In the genomic region with DNA sequence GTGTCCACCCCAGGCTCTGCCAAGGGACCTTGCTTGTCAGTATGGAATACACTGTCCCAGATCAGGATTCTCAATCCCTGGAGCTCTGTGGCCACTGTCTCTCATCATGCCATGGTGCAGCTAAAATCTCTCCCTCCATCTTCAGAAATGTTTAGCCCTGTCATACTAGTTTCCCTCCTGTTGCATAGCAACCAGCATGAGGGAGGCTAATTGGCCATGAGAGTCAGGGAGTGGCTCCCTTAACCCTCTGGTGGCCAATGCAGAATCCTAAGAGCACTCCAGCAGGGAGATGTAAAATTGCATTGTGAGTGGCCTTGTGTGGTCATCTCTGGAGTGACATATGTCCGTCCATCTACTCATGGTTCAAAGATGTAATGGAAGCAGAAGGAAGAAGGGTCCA, we compare ENCODE assay signal across 28 mouse cellular contexts.
A peak's percentile ranks its signal among the peaks of the same experiment; 100 is the strongest.
DNase-seq lines count a peak whose midpoint lies in the region; ATAC-seq and TF ChIP-seq lines count a peak whose summit lies in the region.
"Had no signal": no experiment of that assay in that cellular context is flagged by ENCODE, and none has a peak within 500 bp of the region (broad histone marks: within the 10 kb centered on the region; RNA-seq: fewer than 3 reads in every experiment).

No protein-coding gene starts in this region.

- no peak overlapping the region for H3K9ac ChIP-seq in embryonic facial prominence, embryonic 11.5 days (replicated peaks; ENCODE audit: low read length)
- no peak overlapping the region for H3K9ac ChIP-seq in midbrain, postnatal 0 days (replicated peaks; ENCODE audit: low read length, poor library complexity, severe bottlenecking)
- H3K9ac ChIP-seq in midbrain, embryonic 11.5 days (ENCODE audit: low read length) = no peak overlapping the region
- no peak overlapping the region for H3K9ac ChIP-seq in ES-E14 (ENCODE audit: insufficient read depth, low read depth, low read length, poor library complexity, severe bottlenecking)
- H3K9ac ChIP-seq: embryonic facial prominence, embryonic 13.5 days; embryonic facial prominence, embryonic 15.5 days; forebrain, embryonic 12.5 days; forebrain, embryonic 15.5 days; forebrain, postnatal 0 days had no signal

- H3K27ac ChIP-seq in embryonic facial prominence, embryonic 11.5 days (replicated peaks; ENCODE audit: low read depth, low read length) = no peak overlapping the region
- H3K27ac ChIP-seq in embryonic facial prominence, embryonic 10.5 days (replicated peaks) = no peak overlapping the region
- no peak overlapping the region for H3K27ac ChIP-seq in midbrain, postnatal 0 days (ENCODE audit: low read depth, low read length)
- no peak overlapping the region for H3K27ac ChIP-seq in midbrain, embryonic 11.5 days (ENCODE audit: low read depth, low read length)
- no peak overlapping the region for H3K27ac ChIP-seq in ES-E14 (ENCODE audit: insufficient read depth, low read depth, low read length, poor library complexity, severe bottlenecking)
- H3K27ac ChIP-seq: embryonic facial prominence, embryonic 13.5 days; embryonic facial prominence, embryonic 15.5 days; forebrain, embryonic 10.5 days; forebrain, embryonic 12.5 days; forebrain, embryonic 15.5 days had no signal

- H3K36me3 ChIP-seq in embryonic facial prominence, embryonic 11.5 days (replicated peaks; ENCODE audit: control insufficient read depth, insufficient read depth, low read depth, low read length) = no peaks in the 10 kb centered on the region
- no peaks in the 10 kb centered on the region for H3K36me3 ChIP-seq in embryonic facial prominence, embryonic 10.5 days (replicated peaks)
- H3K36me3 ChIP-seq in midbrain, postnatal 0 days (ENCODE audit: insufficient read depth, low read length) = no peaks in the 10 kb centered on the region
- no peaks in the 10 kb centered on the region for H3K36me3 ChIP-seq in midbrain, embryonic 11.5 days (ENCODE audit: control insufficient read depth, insufficient read depth, low read length)
- no peaks in the 10 kb centered on the region for H3K36me3 ChIP-seq in ES-E14 (ENCODE audit: control insufficient read depth, insufficient read depth, low read length, poor library complexity, severe bottlenecking)
- H3K36me3 ChIP-seq: embryonic facial prominence, embryonic 13.5 days; embryonic facial prominence, embryonic 15.5 days; forebrain, embryonic 10.5 days; forebrain, embryonic 12.5 days; forebrain, embryonic 15.5 days had no signal

- no peak for ATAC-seq in embryonic facial prominence, embryonic 11.5 days (replicated peaks; ENCODE audit: insufficient number of reproducible peaks, low FRiP score, low TSS enrichment, low read depth)
- no peak for ATAC-seq in midbrain, postnatal 0 days (ENCODE audit: low FRiP score)
- no peak for ATAC-seq in midbrain, embryonic 11.5 days (ENCODE audit: low FRiP score)
- ATAC-seq: CD4-positive, CD25-positive, alpha-beta regulatory T cell, adult 4 months; forebrain, embryonic 15.5 days; forebrain, postnatal 0 days; Patski had no signal

- TF ChIP-seq CTCF in midbrain, postnatal 0 days (IDR thresholded peaks at IDR 0.05) = peak; percentile 21; the same call in 1 of the 2 replicates

- H3K4me1 ChIP-seq in embryonic facial prominence, embryonic 11.5 days (ENCODE audit: control insufficient read depth, insufficient read depth, low read length) = peaks cover 3% of the 10 kb centered on the region; the same call in 1 of the 2 replicates
- peaks cover 43% of the 10 kb centered on the region for H3K4me1 ChIP-seq in embryonic facial prominence, embryonic 10.5 days
- H3K4me1 ChIP-seq in midbrain, postnatal 0 days (ENCODE audit: insufficient read depth, low read length) = no peaks in the 10 kb centered on the region
- no peaks in the 10 kb centered on the region for H3K4me1 ChIP-seq in midbrain, embryonic 11.5 days (ENCODE audit: control insufficient read depth, insufficient read depth, low read length)
- H3K4me1 ChIP-seq in ES-E14 (ENCODE audit: control insufficient read depth in 2 of 2, insufficient read depth in 2 of 2, low read length in 2 of 2, poor library complexity in 1 of 2) = peaks cover 21 to 22% of the 10 kb centered on the region in 2 experiments
- H3K4me1 ChIP-seq: forebrain, embryonic 12.5 days; forebrain, embryonic 15.5 days had no signal

- in situ Hi-C loops in ES-E14 (cut with MboI; ENCODE audit: low sequenced_read_pairs in 2 of 2, unreplicated experiment in 2 of 2) = no loop called here

- no peaks in the 10 kb centered on the region for H3K27me3 ChIP-seq in embryonic facial prominence, embryonic 11.5 days (ENCODE audit: control insufficient read depth, insufficient read depth, low read length)
- H3K27me3 ChIP-seq in embryonic facial prominence, embryonic 10.5 days (replicated peaks; ENCODE audit: low read depth, poor library complexity, severe bottlenecking) = no peaks in the 10 kb centered on the region
- peaks cover 16% of the 10 kb centered on the region; the same call in 1 of the 2 replicates for H3K27me3 ChIP-seq in midbrain, postnatal 0 days (ENCODE audit: insufficient read depth, low read length)
- H3K27me3 ChIP-seq in midbrain, embryonic 11.5 days (ENCODE audit: control insufficient read depth, insufficient read depth, low read length) = no peaks in the 10 kb centered on the region; the same call in none of the 2 replicates
- H3K27me3 ChIP-seq: CH12.LX; embryonic facial prominence, embryonic 13.5 days; embryonic facial prominence, embryonic 15.5 days; forebrain, embryonic 15.5 days had no signal

- no peak overlapping the region for H3K4me3 ChIP-seq in embryonic facial prominence, embryonic 11.5 days (ENCODE audit: low read depth, low read length)
- no peak overlapping the region for H3K4me3 ChIP-seq in embryonic facial prominence, embryonic 10.5 days
- H3K4me3 ChIP-seq in midbrain, postnatal 0 days (ENCODE audit: low read depth, low read length) = no peak overlapping the region
- no peak overlapping the region for H3K4me3 ChIP-seq in midbrain, embryonic 11.5 days (ENCODE audit: low read depth, low read length)
- H3K4me3 ChIP-seq in ES-E14 (ENCODE audit: insufficient read depth in 1 of 2, low read depth in 1 of 2, low read length in 2 of 2, poor library complexity in 1 of 2, severe bottlenecking in 1 of 2) = no peak overlapping the region
- H3K4me3 ChIP-seq: embryonic facial prominence, embryonic 13.5 days; embryonic facial prominence, embryonic 15.5 days; erythroblast, embryonic 14.5 days; forebrain, embryonic 10.5 days; forebrain, embryonic 12.5 days; forebrain, embryonic 15.5 days had no signal

- H3K9me3 ChIP-seq in embryonic facial prominence, embryonic 11.5 days (replicated peaks; ENCODE audit: control insufficient read depth, low read length) = no peaks in the 10 kb centered on the region
- H3K9me3 ChIP-seq in embryonic facial prominence, embryonic 10.5 days = no peaks in the 10 kb centered on the region
- no peaks in the 10 kb centered on the region for H3K9me3 ChIP-seq in midbrain, postnatal 0 days (ENCODE audit: low read length)
- H3K9me3 ChIP-seq in midbrain, embryonic 11.5 days (ENCODE audit: control insufficient read depth, low read length) = no peaks in the 10 kb centered on the region
- no peaks in the 10 kb centered on the region for H3K9me3 ChIP-seq in ES-E14 (ENCODE audit: control insufficient read depth, insufficient read depth, low read depth, low read length)
- H3K9me3 ChIP-seq: embryonic facial prominence, embryonic 13.5 days; embryonic facial prominence, embryonic 15.5 days; forebrain, embryonic 10.5 days; forebrain, embryonic 12.5 days; forebrain, embryonic 15.5 days had no signal

- DNase-seq in embryonic facial prominence, embryonic 11.5 days (ENCODE audit: low spot score) = peak; percentile 45
- DNase-seq in embryonic facial prominence, embryonic 10.5 days (ENCODE audit: low spot score) = no peak
- no peak for DNase-seq in midbrain, postnatal 0 days (ENCODE audit: low spot score)
- DNase-seq in midbrain, embryonic 11.5 days (ENCODE audit: low spot score, missing footprints) = no peak
- DNase-seq in ES-E14 (ENCODE audit: low read depth, low spot score) (no peak), R1 (ENCODE audit: low read depth, low spot score) (peak; percentile 67)
- no peak for DNase-seq in thymus, adult 18-20 months
- DNase-seq: adrenal gland, adult 2 months; adrenal gland, postnatal 10 days; adrenal gland, postnatal 25 days; B cell, adult 2 months; cerebellum, adult 11 months; cerebellum, adult 18-20 months; cerebellum, adult 8-10 months; cerebellum, adult 9-11 months; cerebellum, postnatal 14 days; cerebellum, postnatal 36 days; embryo, embryonic 11 days; forebrain, postnatal 0 days had no signal

- WGBS in embryonic facial prominence, embryonic 11.5 days = 84% methylated on average over 1 of the region's 1 CpGs
- WGBS in embryonic facial prominence, embryonic 10.5 days = 84% methylated on average over 1 of the region's 1 CpGs
- 87% methylated on average over 1 of the region's 1 CpGs for WGBS in midbrain, postnatal 0 days
- 83% methylated on average over 1 of the region's 1 CpGs for WGBS in midbrain, embryonic 11.5 days

- H3K4me2 ChIP-seq in embryonic facial prominence, embryonic 11.5 days (ENCODE audit: low read depth, low read length) = no peak overlapping the region
- no peak overlapping the region for H3K4me2 ChIP-seq in midbrain, postnatal 0 days (ENCODE audit: low read depth, low read length, poor library complexity, severe bottlenecking)
- H3K4me2 ChIP-seq in midbrain, embryonic 11.5 days = no peak overlapping the region
- H3K4me2 ChIP-seq: embryonic facial prominence, embryonic 13.5 days; embryonic facial prominence, embryonic 15.5 days; forebrain, embryonic 12.5 days; forebrain, embryonic 15.5 days had no signal

TF ChIP-seq in ES-E14, 5 proteins besides CTCF, POLR2A, EP300 and RAD21:
- TF ChIP-seq MAFK (IDR thresholded peaks at IDR 0.05; ENCODE audit: insufficient read depth, low read depth, low read length) (0 out of 2 replicates have a peak, but pooled peaks have one; percentile 1), ZC3H11A (IDR thresholded peaks at IDR 0.05; ENCODE audit: borderline replicate concordance, low read depth, low read length) (no peak)

Comparison
In these comparisons a context has a peak if more than half of its experiments do, and no peak if none do; other contexts are left out.
1. DNase-seq: peak in embryonic facial prominence, embryonic 11.5 days (single experiment) and R1 (single experiment); none in embryonic facial prominence, embryonic 10.5 days (single experiment), midbrain, postnatal 0 days (single experiment), midbrain, embryonic 11.5 days (single experiment), ES-E14 (single experiment) and thymus, adult 18-20 months (0 of 2).